Mouse (Mus musculus): ENCODE measurements around the gene Hspa1a.
A peak's percentile ranks its signal among the peaks of the same experiment; 100 is the strongest.
"Not testable (repeated sequence)": the region's sequence is repeated elsewhere in the genome, so short reads cannot be mapped to it uniquely, and the experiment has no call there.

The Hspa1a gene

DNA sequence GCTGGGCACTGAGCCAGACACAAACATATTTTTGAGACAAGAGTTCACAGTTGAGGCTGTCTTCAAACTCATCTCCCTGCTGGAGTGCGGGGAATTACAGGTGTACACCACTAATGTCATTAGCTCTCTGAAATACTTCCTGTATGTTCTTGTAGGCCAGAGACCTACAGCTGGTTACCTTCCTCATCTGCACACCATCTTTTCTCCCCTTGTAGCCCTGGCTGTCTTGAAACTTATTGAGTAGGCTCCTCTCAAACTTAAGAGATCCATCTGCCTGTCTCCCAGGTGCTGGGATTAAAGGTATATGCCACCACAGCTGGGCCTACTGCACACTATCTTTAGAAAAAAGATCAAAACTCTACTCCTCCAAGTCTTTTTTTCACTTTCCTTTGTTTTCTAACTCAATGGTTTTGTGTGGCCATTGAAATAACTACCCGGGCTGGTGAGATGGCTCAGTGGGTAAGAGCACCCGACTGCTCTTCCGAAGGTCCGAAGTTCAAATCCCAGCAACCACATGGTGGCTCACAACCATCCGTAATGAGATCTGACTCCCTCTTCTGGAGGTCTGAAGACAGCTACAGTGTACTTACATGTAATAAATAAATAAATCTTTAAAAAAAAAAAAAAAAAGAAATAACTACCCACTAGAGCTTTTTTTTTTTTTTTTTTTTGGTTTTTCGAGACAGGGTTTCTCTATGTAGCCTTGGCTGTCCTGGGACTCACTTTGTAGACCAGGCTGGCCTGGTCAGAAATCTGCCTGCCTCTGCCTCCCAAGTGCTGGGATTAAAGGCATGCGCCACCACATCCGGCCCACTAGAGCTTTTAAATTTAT is 23.0 kb downstream of the Hspa1a start:
- not testable (repeated sequence) for DNase-seq (ENCODE audit: low spot score)

- DNase-seq (ENCODE audit: low spot score) = no peak
These were observed 24.4 kb downstream of the Hspa1a start for GRCm38 (mm10) chr17:34947606-34948005.

- no peak for DNase-seq (ENCODE audit: low spot score)
These were observed 25.3 kb downstream of the Hspa1a start for GRCm38 (mm10) chr17:34946486-34947140.

GRCm38 (mm10) chr17:34944362-34944761 is 27.6 kb downstream of the Hspa1a start:
- no peak for DNase-seq (ENCODE audit: low spot score)

GRCm38 (mm10) chr17:34943128-34943815 is 28.7 kb downstream of the Hspa1a start:
- DNase-seq (ENCODE audit: low spot score) = no peak

- no peak for DNase-seq (ENCODE audit: low spot score)
These were observed 30.5 kb downstream of the Hspa1a start for GRCm38 (mm10) chr17:34941344-34942041.

GRCm38 (mm10) chr17:34937960-34938505 is 33.9 kb downstream of the Hspa1a start:
- no peak for DNase-seq (ENCODE audit: low spot score)

- DNase-seq (ENCODE audit: low spot score) = no peak
These were observed 37.1 kb downstream of the Hspa1a start for GRCm38 (mm10) chr17:34934830-34935229.

GRCm38 (mm10) chr17:34934031-34934430 is 37.9 kb downstream of the Hspa1a start:
- DNase-seq (ENCODE audit: low spot score) = no peak

GRCm38 (mm10) chr17:34932287-34932686 is 39.7 kb downstream of the Hspa1a start:
- peak; percentile 45 for DNase-seq (ENCODE audit: low spot score)

GRCm38 (mm10) chr17:34931735-34932098 is 40.2 kb downstream of the Hspa1a start:
- DNase-seq (ENCODE audit: low spot score) = peak; percentile 53

DNA sequence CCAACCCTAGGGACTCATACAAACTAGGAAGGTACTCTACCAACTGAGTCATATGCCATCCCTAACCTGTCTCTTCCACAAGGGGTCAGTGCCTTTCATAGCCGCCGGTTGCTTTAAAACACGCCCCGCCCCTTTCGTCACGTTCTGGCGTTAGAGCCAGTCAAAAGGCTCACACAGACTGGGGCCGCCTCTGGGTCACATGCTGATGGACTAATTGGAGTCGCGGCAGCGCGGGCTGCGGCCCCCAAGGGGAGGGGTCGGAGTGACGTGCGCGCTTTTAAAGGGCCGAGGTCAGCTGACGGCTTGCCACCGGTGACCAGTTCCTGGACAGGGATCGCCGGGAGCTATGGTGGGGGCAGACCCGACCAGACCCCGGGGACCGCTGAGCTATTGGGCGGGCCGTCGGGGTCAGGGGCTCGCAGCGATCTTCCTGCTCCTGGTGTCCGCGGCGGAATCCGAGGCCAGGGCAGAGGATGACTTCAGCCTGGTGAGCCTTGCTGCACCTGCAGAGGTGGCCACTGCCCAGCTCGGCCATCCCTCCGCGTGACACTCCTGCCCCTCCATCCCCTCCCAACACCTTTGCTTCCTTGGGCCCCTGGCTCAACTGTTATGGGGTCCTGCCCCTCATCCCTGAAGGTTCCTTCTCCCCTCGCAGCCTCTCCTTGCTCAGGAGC is 40.8 kb downstream of the Hspa1a start, which contains the start of gene Neu1:
Gene Neu1, plus strand, starts transcription at position 193 of the 674 bp plus-strand sequence.
- DNase-seq (ENCODE audit: low spot score) = peak; percentile 96

DNA sequence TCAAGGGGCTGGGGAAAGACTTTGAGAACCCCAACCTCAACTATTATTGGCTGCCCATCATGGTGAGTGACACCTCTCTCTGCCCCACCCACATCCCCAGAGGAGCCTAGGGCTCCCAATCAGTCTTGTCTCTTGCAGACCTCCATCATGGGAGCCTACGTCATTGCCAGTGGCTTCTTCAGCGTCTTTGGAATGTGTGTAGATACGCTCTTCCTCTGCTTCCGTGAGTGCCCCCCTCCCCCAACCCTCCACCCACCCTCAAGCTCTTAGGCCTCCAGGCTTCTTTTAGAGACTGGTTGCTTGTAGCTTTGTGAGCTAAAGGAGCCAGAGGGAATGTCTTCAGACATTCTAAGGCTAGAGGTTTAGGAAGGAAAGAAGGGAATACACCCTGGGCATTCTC is 43.1 kb downstream of the Hspa1a start:
- no peak for DNase-seq (ENCODE audit: low spot score)

DNA sequence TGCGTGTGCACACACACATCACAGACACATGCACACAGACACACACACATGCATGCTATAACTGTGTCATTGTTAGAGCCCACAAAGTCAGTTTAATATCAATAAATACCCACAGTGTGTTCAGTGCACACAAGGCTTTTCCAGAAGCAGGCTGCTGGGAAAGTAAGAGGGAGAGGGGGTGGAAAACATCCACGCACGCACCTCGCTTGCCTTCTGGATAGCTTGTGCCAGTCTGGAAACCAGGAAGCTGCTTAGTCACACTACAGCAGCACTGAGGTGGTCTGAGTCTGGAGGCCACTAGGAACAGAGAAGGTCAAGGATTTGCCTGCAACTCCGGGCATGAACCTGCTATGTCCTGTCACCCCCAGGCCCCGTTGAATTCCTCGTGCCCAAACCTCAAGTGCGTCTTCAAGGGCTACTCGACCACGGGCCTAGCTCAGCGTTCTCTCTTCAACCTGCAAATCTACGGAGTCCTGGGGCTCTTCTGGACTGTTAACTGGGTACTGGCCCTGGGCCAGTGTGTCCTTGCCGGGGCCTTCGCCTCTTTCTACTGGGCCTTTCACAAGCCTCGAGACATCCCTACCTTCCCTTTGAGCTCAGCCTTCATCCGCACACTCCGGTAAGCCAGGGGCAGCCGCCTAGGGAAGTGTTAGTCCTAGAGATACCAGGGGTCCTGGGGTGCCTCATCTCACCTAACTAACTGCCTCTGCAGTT is 44.5 kb downstream of the Hspa1a start:
- DNase-seq (ENCODE audit: low spot score) = no peak

DNA sequence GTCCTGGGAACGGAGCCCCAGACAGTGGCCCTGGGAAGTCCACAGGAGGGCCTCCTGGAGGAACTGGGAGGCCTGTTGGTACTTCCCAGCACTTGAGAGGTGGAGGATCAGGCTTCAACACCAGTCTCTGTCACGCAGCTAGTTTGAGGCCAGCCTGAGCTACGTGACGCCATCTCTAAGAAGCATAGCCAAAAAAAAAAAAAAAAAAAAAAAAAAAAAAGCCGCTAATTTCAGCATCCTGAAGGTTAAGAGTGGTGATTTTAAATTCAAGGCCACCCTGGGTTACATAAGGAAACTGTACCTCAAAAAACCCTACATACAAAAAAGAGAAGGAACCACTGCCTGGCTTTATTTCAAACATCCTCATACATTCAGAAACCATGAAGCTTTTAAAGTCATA is 47.7 kb downstream of the Hspa1a start:
- no peak for DNase-seq (ENCODE audit: low spot score)

- no peak for DNase-seq (ENCODE audit: low spot score)
These were observed 49.0 kb downstream of the Hspa1a start for GRCm38 (mm10) chr17:34922939-34923338.

Measured in T-cell, adult 2 months (primary cell).